Mouse (Mus musculus) hindbrain, postnatal 0 days (tissue): ENCODE measurements at regions not wholly inside any gene's neighbourhood (a gene's known extent, or its start where the extent isn't known, plus 50 kb on each side); places are given as distances from the start of the nearest gene placed in this dataset.

Experiments
- ATAC-seq: fragments of 200-750 bp; cut with Nextera tagmentation; 2 replicates; pipeline ENCODE4 v1.8.0; 2017; ENCODE audit warnings: mild to moderate bottlenecking, moderate TSS enrichment, moderate library complexity
- DNase-seq: peaks from one replicate; pipeline ENCODE4 v3.0.0-alpha.2; 2015; ENCODE audit warnings: low spot score
- H3K27ac ChIP-seq: fragments of 300-500 bp; sonication (generic); 2 replicates; pipeline ENCODE4 v1.5.1; 2014; ENCODE audit warnings: mild to moderate bottlenecking
- H3K27me3 ChIP-seq: fragments of 300-500 bp; sonication (generic); 2 replicates; pipeline ENCODE4 v1.6.1; 2014; ENCODE audit warnings: low read length, mixed read lengths; ENCODE audit not compliant: insufficient read depth
- H3K36me3 ChIP-seq: fragments of 300-500 bp; sonication (generic); 2 replicates; pipeline ENCODE4 v1.6.1; 2014; ENCODE audit warnings: low read length, mixed read lengths; ENCODE audit not compliant: insufficient read depth
- H3K4me1 ChIP-seq: fragments of 300-500 bp; sonication (generic); 2 replicates; pipeline ENCODE4 v1.6.1; 2014; ENCODE audit warnings: antibody characterized with exemption, low read length, mixed read lengths; ENCODE audit not compliant: insufficient read depth
- H3K4me2 ChIP-seq: fragments of 300-500 bp; sonication (generic); 2 replicates; pipeline ENCODE4 v1.6.1; 2014; ENCODE audit warnings: low read depth, mild to moderate bottlenecking, low read length, moderate library complexity, mixed read lengths
- H3K4me3 ChIP-seq: fragments of 300-500 bp; sonication (generic); 2 replicates; pipeline ENCODE4 v1.5.1; 2014; ENCODE audit warnings: low read length
- H3K9ac ChIP-seq: fragments of 300-500 bp; sonication (generic); replicated peaks from 2 replicates; pipeline ENCODE4 v1.6.1; 2014; ENCODE audit warnings: mild to moderate bottlenecking, low read length, moderate library complexity, mixed read lengths
- H3K9me3 ChIP-seq: fragments of 300-500 bp; sonication (generic); 2 replicates; pipeline ENCODE4 v1.6.1; 2016; ENCODE audit warnings: low read length, mixed read lengths
- CTCF ChIP-seq: IDR thresholded peaks from 2 replicates; pipeline ENCODE4 v1.5.1; 2016; ENCODE audit warnings: antibody characterized with exemption, control low read depth, low read depth
- WGBS: fragments of 180-500 bp; shearing (Covaris S2); extraction: QIAGEN DNeasy Blood & Tissue Kit; methylation state at CpG from one replicate; pipeline ENCODE4 v1.1.7; 2014; 5-methylcytosine and 5-hydroxymethylcytosine counted together

GRCm38 (mm10) chr8:31762091-31762490 is 1666.4 kb upstream of the 5930422O12Rik start:
- Histone ChIP-seq H3K4me1 (no peaks in the 10 kb centered on the region), H3K9ac (no peak overlapping the region)

More at GRCm38 (mm10) chr8:31762091-31762490, 1666.4 kb upstream of the 5930422O12Rik start:
- Histone ChIP-seq H3K4me2 (no peak overlapping the region), H3K36me3 (no peaks in the 10 kb centered on the region), H3K4me3 (no peak overlapping the region), H3K9me3 (no peaks in the 10 kb centered on the region), H3K27me3 (no peaks in the 10 kb centered on the region), H3K27ac (no peak overlapping the region)
- ATAC-seq (no peak), DNase-seq (no peak)
- no peak for TF ChIP-seq CTCF
- 87% methylated on average over 6 of the region's 6 CpGs for WGBS
